Mouse (Mus musculus): Measurements from ENCODE around the gene Etv6. TPM values are rescaled to one million over a fixed set of nuclear protein-coding genes. Genes with fewer than 3 reads are reported as not detected.

The Etv6 gene
- polyA plus RNA-seq, 1 experiment = 1.1 TPM

DNA sequence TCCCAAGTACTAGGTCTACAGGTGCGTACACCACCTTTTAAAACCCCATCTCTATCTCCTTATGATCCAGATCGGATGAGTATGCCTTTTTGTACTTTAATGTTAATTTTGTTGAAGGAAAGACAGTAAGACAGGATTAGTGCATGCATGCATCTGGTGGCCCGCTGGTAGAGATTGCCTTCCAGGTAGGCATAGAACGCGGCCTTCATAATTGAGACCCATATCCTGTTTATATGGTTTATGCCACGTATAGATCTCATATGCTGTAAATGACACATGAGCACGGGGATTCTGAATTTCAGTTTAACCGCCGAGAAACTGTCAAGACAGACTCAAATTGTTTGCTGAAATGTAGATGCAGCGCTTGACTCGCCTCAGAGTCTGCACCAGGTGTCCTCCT is 133.3 kb downstream of the Etv6 start:
- H3K4me1 ChIP-seq (ENCODE audit: control insufficient read depth) = peaks cover 2% of the 10 kb centered on the region; the same call in 1 of the 2 replicates

DNA sequence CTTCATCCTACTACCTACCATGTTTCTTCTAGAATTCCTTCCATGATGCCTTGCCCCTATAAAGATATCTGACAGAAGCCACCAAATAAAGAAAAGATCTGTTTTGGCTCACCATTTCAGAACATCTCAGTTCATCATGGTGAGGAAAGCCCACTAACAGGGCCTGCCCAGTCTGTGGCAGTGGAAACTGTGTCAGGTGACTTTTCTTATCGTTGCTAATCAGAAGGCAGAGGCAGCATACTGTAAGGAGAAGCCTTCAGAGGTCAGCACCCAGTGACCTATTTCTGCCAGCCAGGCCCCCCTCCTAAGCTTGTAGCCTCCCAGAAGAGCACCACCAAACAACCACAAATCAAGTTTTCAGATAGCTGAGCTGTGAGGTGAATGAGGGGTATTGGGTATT is 135.7 kb downstream of the Etv6 start:
- Histone ChIP-seq H3K4me3 (replicated peaks) (no peak overlapping the region), H3K27me3 (ENCODE audit: control insufficient read depth) (no peaks in the 10 kb centered on the region), H3K9me3 (ENCODE audit: control insufficient read depth, low read length) (no peaks in the 10 kb centered on the region), H3K4me1 (ENCODE audit: control insufficient read depth) (peaks cover 2% of the 10 kb centered on the region; the same call in 1 of the 2 replicates), H3K36me3 (ENCODE audit: control insufficient read depth) (no peaks in the 10 kb centered on the region)
- TF ChIP-seq TAL1 (IDR thresholded peaks at IDR 0.05; ENCODE audit: low read length) (no peak), GATA1 (IDR thresholded peaks at IDR 0.05; ENCODE audit: low read length) (no peak)

More for the DNA sequence above, 133.3 kb downstream of the Etv6 start:
- H3K4me3 ChIP-seq (replicated peaks) = no peak overlapping the region
- no peak for TF ChIP-seq GATA1 (IDR thresholded peaks at IDR 0.05; ENCODE audit: low read length)
- TF ChIP-seq TAL1 (IDR thresholded peaks at IDR 0.05; ENCODE audit: low read length) = no peak
- H3K36me3 ChIP-seq (ENCODE audit: control insufficient read depth) = no peaks in the 10 kb centered on the region
- H3K27me3 ChIP-seq (ENCODE audit: control insufficient read depth) = no peaks in the 10 kb centered on the region
- H3K9me3 ChIP-seq (ENCODE audit: control insufficient read depth, low read length) = no peaks in the 10 kb centered on the region

DNA sequence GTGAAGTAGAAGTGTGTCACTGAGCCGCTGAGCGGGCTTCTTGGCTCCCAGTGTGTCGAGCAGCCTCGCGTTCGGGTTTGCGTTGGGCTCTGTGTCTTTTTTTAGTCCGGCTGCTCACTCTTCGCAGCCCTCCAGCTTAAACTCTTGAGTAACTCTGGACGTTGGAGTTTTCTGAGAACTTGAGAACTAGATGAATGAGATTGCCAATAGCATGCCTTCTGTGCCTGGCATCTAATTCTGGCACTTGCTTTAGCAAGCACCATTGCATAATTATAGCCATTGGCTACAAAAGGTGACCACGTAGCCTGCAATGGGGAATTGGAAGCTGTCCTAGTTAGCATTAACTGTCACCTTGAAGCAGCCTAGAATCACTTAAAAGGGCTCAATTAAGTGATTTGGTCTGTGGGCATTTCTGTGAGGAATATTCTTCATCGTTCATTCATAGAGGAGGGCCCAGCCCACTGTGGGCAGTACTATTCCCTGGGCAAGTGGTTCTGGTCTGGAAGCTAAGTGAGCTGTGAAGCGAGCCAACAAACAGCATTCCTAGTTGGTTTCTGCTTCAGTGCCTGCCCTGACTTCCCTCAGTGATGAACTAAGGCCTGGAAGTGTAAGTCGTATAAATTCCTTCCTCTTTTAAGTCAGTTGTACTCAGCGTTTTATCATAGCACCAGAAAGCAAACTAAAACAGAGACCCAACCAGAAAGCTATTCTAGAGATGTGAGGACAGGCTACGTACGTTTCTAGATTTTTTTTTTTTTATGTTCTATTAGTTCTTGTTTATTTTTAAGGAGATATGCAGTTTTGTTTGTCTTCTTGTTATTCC is 136.6 kb downstream of the Etv6 start:
- no peaks in the 10 kb centered on the region for H3K36me3 ChIP-seq (ENCODE audit: control insufficient read depth)

DNA sequence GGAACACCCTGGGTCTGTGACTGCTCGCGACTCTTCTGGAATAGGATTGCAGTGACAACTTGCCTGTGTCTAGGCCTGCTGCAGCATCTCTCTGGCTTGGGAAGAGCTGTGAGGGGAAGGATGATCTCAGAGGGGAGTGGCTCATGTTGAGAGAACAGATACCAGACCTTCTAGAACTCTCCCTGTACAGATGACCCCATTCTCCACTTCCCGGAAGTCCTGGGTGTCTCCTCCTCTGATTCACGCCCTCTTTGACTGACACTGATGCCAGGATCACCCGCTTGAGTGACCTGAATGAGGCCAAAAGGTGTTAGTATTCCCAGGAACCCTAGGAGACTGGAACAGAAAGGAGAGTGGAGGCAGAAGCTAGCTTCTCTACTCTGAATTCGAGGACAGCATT is 137.9 kb downstream of the Etv6 start:
- H3K4me1 ChIP-seq (ENCODE audit: control insufficient read depth) = peaks cover 2% of the 10 kb centered on the region; the same call in 1 of the 2 replicates
- no peak for TF ChIP-seq GATA1 (IDR thresholded peaks at IDR 0.05; ENCODE audit: low read length)
- no peak for TF ChIP-seq TAL1 (IDR thresholded peaks at IDR 0.05; ENCODE audit: low read length)
- H3K9me3 ChIP-seq (ENCODE audit: control insufficient read depth, low read length) = no peaks in the 10 kb centered on the region
- no peak overlapping the region for H3K4me3 ChIP-seq (replicated peaks)
- no peaks in the 10 kb centered on the region for H3K27me3 ChIP-seq (ENCODE audit: control insufficient read depth)
- no peaks in the 10 kb centered on the region for H3K36me3 ChIP-seq (ENCODE audit: control insufficient read depth)

More for the DNA sequence above, 136.6 kb downstream of the Etv6 start:
- TF ChIP-seq GATA1 (IDR thresholded peaks at IDR 0.05; ENCODE audit: low read length) (no peak), TAL1 (IDR thresholded peaks at IDR 0.05; ENCODE audit: low read length) (no peak)
- Histone ChIP-seq H3K4me3 (replicated peaks) (no peak overlapping the region), H3K27me3 (ENCODE audit: control insufficient read depth) (no peaks in the 10 kb centered on the region), H3K4me1 (ENCODE audit: control insufficient read depth) (peaks cover 2% of the 10 kb centered on the region; the same call in 1 of the 2 replicates), H3K9me3 (ENCODE audit: control insufficient read depth, low read length) (no peaks in the 10 kb centered on the region)

DNA sequence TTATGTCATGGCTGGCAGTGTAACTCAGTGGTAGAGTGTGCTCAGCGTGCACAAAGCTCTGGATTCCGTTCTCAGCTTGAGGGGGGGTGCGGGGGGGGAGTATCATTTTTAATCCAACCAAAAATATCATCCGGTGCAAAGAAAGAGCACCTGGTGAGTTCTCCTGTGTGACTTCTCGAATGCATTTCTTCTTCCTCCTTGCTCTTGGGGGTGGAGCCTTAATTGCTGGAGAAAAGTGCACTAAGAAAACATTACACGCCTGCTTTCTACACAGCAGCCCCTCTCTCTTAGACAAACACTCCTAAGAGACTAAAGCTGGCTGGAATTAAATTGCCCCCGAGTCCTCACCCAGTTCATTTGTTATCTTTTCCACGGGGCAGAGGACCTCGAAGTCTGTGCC is 139.6 kb downstream of the Etv6 start:
- H3K4me1 ChIP-seq (ENCODE audit: control insufficient read depth) = peaks cover 2% of the 10 kb centered on the region; the same call in 1 of the 2 replicates
- no peak overlapping the region for H3K4me3 ChIP-seq (replicated peaks)
- H3K27me3 ChIP-seq (ENCODE audit: control insufficient read depth) = no peaks in the 10 kb centered on the region
- no peak for TF ChIP-seq TAL1 (IDR thresholded peaks at IDR 0.05; ENCODE audit: low read length)
- no peak for TF ChIP-seq GATA1 (IDR thresholded peaks at IDR 0.05; ENCODE audit: low read length)
- H3K36me3 ChIP-seq (ENCODE audit: control insufficient read depth) = no peaks in the 10 kb centered on the region
- H3K9me3 ChIP-seq (ENCODE audit: control insufficient read depth, low read length) = no peaks in the 10 kb centered on the region

DNA sequence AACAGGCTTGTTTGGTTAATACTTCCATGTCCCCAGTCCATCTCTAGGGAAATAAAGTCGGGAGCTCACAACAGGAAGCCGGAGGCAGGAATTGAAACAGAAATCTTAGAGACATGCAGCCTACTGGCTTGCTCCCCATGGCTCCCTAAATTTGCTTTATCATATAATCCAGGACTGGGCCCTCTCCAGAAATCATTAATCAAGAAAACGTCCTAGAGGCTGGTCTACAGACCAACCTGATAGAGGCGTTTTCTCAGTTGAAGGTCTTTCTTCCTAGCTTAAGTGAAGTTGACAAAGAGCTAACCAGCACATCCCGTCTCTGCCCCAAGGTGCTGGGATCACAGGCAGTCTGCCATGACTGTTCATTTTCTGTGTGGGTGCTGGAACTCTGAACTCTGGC is 141.7 kb downstream of the Etv6 start:
- Histone ChIP-seq H3K9me3 (ENCODE audit: control insufficient read depth, low read length) (no peaks in the 10 kb centered on the region), H3K4me1 (ENCODE audit: control insufficient read depth) (no peaks in the 10 kb centered on the region; the same call in 1 of the 2 replicates), H3K4me3 (replicated peaks) (no peak overlapping the region), H3K36me3 (ENCODE audit: control insufficient read depth) (no peaks in the 10 kb centered on the region), H3K27me3 (ENCODE audit: control insufficient read depth) (no peaks in the 10 kb centered on the region)
- TF ChIP-seq TAL1 (IDR thresholded peaks at IDR 0.05; ENCODE audit: low read length) = no peak

DNA sequence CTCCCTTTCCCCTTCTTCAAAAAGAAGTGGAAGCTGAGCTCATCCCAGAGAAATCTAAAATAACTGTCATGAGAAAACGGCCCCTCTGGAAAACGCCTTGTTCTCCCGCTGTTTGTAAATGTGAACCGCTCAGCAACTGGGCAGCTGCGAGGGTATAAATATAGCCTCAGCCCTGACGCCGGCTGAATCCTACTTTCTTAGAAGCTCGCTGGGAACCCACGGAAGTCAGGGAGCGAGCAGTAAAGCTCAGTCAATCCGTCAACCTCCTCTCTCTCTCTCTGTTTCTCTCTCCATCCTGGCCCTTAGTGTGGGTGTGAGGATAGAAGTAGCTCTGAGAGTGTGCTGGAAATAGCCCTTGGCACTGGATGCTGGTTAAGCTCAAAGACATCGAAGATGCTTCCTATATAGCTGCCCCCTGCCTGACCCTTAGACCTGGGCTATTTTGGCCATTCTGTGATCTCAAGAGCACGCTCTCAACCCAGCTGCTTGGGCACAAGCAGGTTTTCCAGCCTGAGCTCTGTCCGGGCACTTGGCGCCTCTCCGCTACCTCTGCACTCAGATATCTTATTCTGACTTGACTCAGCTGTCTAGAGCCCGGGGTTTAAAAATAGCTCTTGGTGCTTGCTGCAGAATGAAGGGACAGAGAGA is 146.9 kb downstream of the Etv6 start:
- no peak for TF ChIP-seq TAL1 (IDR thresholded peaks at IDR 0.05; ENCODE audit: low read length)
- no peak for TF ChIP-seq GATA1 (IDR thresholded peaks at IDR 0.05; ENCODE audit: low read length)
- H3K4me3 ChIP-seq (replicated peaks) = no peak overlapping the region
- no peaks in the 10 kb centered on the region for H3K27me3 ChIP-seq (ENCODE audit: control insufficient read depth)
- H3K4me1 ChIP-seq (ENCODE audit: control insufficient read depth) = peaks cover 9% of the 10 kb centered on the region
- no peaks in the 10 kb centered on the region for H3K9me3 ChIP-seq (ENCODE audit: control insufficient read depth, low read length)
- no peaks in the 10 kb centered on the region for H3K36me3 ChIP-seq (ENCODE audit: control insufficient read depth)

DNA sequence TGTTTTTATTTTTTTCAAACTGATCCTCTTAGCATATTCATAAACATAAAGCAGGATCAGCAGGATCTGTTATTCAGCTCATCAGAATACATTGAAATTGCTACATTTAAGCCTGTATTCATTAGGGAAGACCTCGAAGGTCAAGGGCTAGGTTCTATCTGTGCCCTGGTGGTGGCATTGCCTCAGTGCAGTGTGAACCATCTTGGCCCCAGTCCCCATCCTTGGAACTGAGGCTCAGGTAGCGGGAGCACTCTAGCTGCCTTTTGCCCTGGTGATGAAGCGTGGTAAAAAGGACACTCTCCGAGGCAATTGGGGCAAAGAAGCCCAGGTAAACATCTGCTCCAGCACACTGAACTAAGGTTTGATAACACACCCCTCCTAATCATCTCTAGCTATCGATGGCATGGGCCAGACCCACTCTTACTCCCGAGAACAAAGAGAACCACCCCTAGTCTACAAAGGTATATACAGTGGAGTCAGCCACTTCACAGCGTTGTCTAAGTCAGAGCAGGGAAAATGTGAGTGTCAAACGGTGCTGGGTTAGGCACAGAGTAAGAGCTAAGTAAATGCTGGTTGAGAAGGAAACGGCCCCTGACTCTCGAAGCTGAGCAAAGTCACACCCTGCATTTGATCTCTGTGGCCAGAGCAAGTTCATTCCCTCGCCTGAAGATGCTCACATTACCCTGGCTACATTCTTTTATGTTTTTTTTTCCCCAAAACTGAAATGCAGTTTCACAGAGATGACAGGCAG is 148.3 kb downstream of the Etv6 start:
- Histone ChIP-seq H3K4me3 (replicated peaks) (no peak overlapping the region), H3K27me3 (ENCODE audit: control insufficient read depth) (no peaks in the 10 kb centered on the region), H3K4me1 (ENCODE audit: control insufficient read depth) (peaks cover 9% of the 10 kb centered on the region), H3K9me3 (ENCODE audit: control insufficient read depth, low read length) (no peaks in the 10 kb centered on the region), H3K36me3 (ENCODE audit: control insufficient read depth) (no peaks in the 10 kb centered on the region)
- no peak for TF ChIP-seq GATA1 (IDR thresholded peaks at IDR 0.05; ENCODE audit: low read length)
- no peak for TF ChIP-seq TAL1 (IDR thresholded peaks at IDR 0.05; ENCODE audit: low read length)

All from erythroblast, embryonic 14.5 days (primary cell).